Mouse (Mus musculus) MEL (cell line): ENCODE data around the gene Gm20390. TPM values are rescaled to one million over a fixed set of nuclear protein-coding genes. Genes with fewer than 3 reads are reported as not detected.

ENCODE experiments used
- DNase-seq: peaks from one replicate; pipeline ENCODE4 v3.0.0; 2011; ENCODE audit warnings: low read depth, low spot score
- H3K27ac ChIP-seq: 2 replicates; pipeline ENCODE4 v1.5.1; 2012; ENCODE audit warnings: low read depth, mild to moderate bottlenecking, control low read depth, low read length, moderate library complexity; ENCODE audit not compliant: control insufficient read depth
- H3K27me3 ChIP-seq, 2 experiments: fragments of 150-350 bp in 1 of 2; sonication (generic) in 1 of 2; 2 replicates each; pipeline ENCODE4 v1.6.1; 2012; ENCODE audit warnings: low read length in 2 of 2, mild to moderate bottlenecking in 2 of 2, improper control_type of control experiment in 1 of 2, moderate library complexity in 1 of 2; ENCODE audit not compliant: insufficient read depth in 2 of 2, control insufficient read depth in 1 of 2
- H3K36me3 ChIP-seq, 2 experiments: 2 replicates each; pipeline ENCODE4 v1.6.1; 2012 to 2014; ENCODE audit warnings: low read length in 2 of 2, improper control_type of control experiment in 1 of 2, inconsistent platforms in 1 of 2, mild to moderate bottlenecking in 1 of 2; ENCODE audit not compliant: insufficient read depth in 2 of 2, control insufficient read depth in 1 of 2
- H3K4me1 ChIP-seq, 2 experiments: fragments of 150-350 bp in 1 of 2; sonication (generic) in 1 of 2; 2 replicates each; pipeline ENCODE4 v1.6.1; 2012; ENCODE audit warnings: low read length in 2 of 2, improper control_type of control experiment in 1 of 2, mild to moderate bottlenecking in 1 of 2; ENCODE audit not compliant: insufficient read depth in 2 of 2, control insufficient read depth in 1 of 2
- H3K4me3 ChIP-seq, 2 experiments: fragments of 150-350 bp in 1 of 2; sonication (generic) in 1 of 2; 2 replicates each; pipeline ENCODE4 v1.5.1; 2012; ENCODE audit warnings: low read depth in 2 of 2, low read length in 2 of 2, mild to moderate bottlenecking in 2 of 2, moderate library complexity in 2 of 2, control low read depth in 1 of 2, improper control_type of control experiment in 1 of 2; ENCODE audit not compliant: control insufficient read depth in 1 of 2, insufficient read depth in 1 of 2
- H3K79me2 ChIP-seq: 2 replicates; pipeline ENCODE4 v1.6.1; 2012; ENCODE audit warnings: mild to moderate bottlenecking, low read length, moderate library complexity; ENCODE audit not compliant: control insufficient read depth, poor library complexity, insufficient read depth
- H3K9ac ChIP-seq: 2 replicates; pipeline ENCODE4 v1.6.1; 2012; ENCODE audit warnings: low read depth, mild to moderate bottlenecking, control low read depth, low read length, moderate library complexity; ENCODE audit not compliant: control insufficient read depth, poor library complexity, severe bottlenecking
- H3K9me3 ChIP-seq: fragments of 150-350 bp; sonication (generic); replicated peaks from 2 replicates; pipeline ENCODE4 v1.6.1; 2012; ENCODE audit warnings: mild to moderate bottlenecking, low read length, improper control_type of control experiment, moderate library complexity; ENCODE audit not compliant: insufficient read depth
- BHLHE40 ChIP-seq: IDR thresholded peaks from 2 replicates; pipeline ENCODE4 v1.6.1; 2012; ENCODE audit warnings: low read depth, mild to moderate bottlenecking, inconsistent platforms, low read length, improper control_type of control experiment, borderline replicate concordance
- CHD1 ChIP-seq: IDR thresholded peaks from 2 replicates; pipeline ENCODE4 v1.6.1; 2012; ENCODE audit warnings: low read depth, mild to moderate bottlenecking, inconsistent platforms, low read length, improper control_type of control experiment
- CTCF ChIP-seq, 3 experiments: IDR thresholded peaks in 2 of 3; conservative IDR thresholded peaks in 1 of 3; 2 replicates each; pipeline ENCODE4 v1.5.1; 2011 to 2012; ENCODE audit warnings: low read length in 3 of 3, low read depth in 2 of 3, mild to moderate bottlenecking in 2 of 3, improper control_type of control experiment in 1 of 3, inconsistent platforms in 1 of 3, mixed read lengths in 1 of 3, moderate library complexity in 1 of 3; ENCODE audit not compliant: control insufficient read depth in 1 of 3, insufficient read depth in 1 of 3, poor library complexity in 1 of 3, severe bottlenecking in 1 of 3
- E2F4 ChIP-seq: IDR thresholded peaks from 2 replicates; pipeline ENCODE4 v1.6.1; 2011; ENCODE audit warnings: low read depth, low read length, improper control_type of control experiment, borderline replicate concordance
- EP300 ChIP-seq, 2 experiments: IDR thresholded peaks; 2 replicates each; pipeline ENCODE4 v1.6.1; 2011; ENCODE audit warnings: improper control_type of control experiment in 2 of 2, low read length in 2 of 2, low read depth in 1 of 2, mild to moderate bottlenecking in 1 of 2
- HCFC1 ChIP-seq: IDR thresholded peaks from 2 replicates; pipeline ENCODE4 v1.6.1; 2012; ENCODE audit warnings: low read depth, mild to moderate bottlenecking, inconsistent platforms, low read length, improper control_type of control experiment, moderate library complexity
- MAFK ChIP-seq: IDR thresholded peaks from 2 replicates; pipeline ENCODE4 v1.6.1; 2011; ENCODE audit warnings: low read depth, mild to moderate bottlenecking, low read length, improper control_type of control experiment, borderline replicate concordance
- MAZ ChIP-seq: IDR thresholded peaks from 2 replicates; pipeline ENCODE4 v1.6.1; 2012; ENCODE audit warnings: low read depth, mild to moderate bottlenecking, inconsistent platforms, low read length, improper control_type of control experiment
- MEF2A ChIP-seq: IDR thresholded peaks from 2 replicates; pipeline ENCODE4 v1.6.1; 2014; ENCODE audit warnings: low read depth, mild to moderate bottlenecking, inconsistent platforms, low read length, improper control_type of control experiment; ENCODE audit not compliant: poor library complexity, insufficient replicate concordance, severe bottlenecking; ENCODE audit errors: extremely low read depth
- MXI1 ChIP-seq: IDR thresholded peaks from 2 replicates; pipeline ENCODE4 v1.6.1; 2011; ENCODE audit warnings: mild to moderate bottlenecking, low read depth, low read length, improper control_type of control experiment
- MYC ChIP-seq: IDR thresholded peaks from 2 replicates; pipeline ENCODE4 v1.6.1; 2011; ENCODE audit warnings: low read depth, mild to moderate bottlenecking, low read length, improper control_type of control experiment, moderate library complexity
- NRF1 ChIP-seq: IDR thresholded peaks from 2 replicates; pipeline ENCODE4 v1.6.1; 2014; ENCODE audit warnings: low read depth, mild to moderate bottlenecking, inconsistent platforms, low read length, improper control_type of control experiment, moderate library complexity; ENCODE audit not compliant: poor library complexity, insufficient read depth, severe bottlenecking
- POLR2A ChIP-seq, 2 experiments: IDR thresholded peaks; 2 replicates each; pipeline ENCODE4 v1.6.1; 2011 to 2012; ENCODE audit warnings: low read length in 2 of 2, mild to moderate bottlenecking in 2 of 2, control low read depth in 1 of 2, improper control_type of control experiment in 1 of 2, low read depth in 1 of 2, moderate library complexity in 1 of 2; ENCODE audit not compliant: control insufficient read depth in 1 of 2, insufficient read depth in 1 of 2, poor library complexity in 1 of 2
- POLR2AphosphoS5 ChIP-seq: IDR thresholded peaks from 2 replicates; pipeline ENCODE4 v1.6.1; 2012; ENCODE audit warnings: low read depth, borderline replicate concordance, mild to moderate bottlenecking, inconsistent platforms, low read length, moderate library complexity, mixed read lengths
- RAD21 ChIP-seq: IDR thresholded peaks from 2 replicates; pipeline ENCODE4 v1.6.1; 2011; ENCODE audit warnings: mild to moderate bottlenecking, low read depth, low read length, improper control_type of control experiment
- SIN3A ChIP-seq: IDR thresholded peaks from 2 replicates; pipeline ENCODE4 v1.6.1; 2012; ENCODE audit warnings: low read length, improper control_type of control experiment, inconsistent platforms
- SMC3 ChIP-seq: IDR thresholded peaks from 2 replicates; pipeline ENCODE4 v1.6.1; 2011; ENCODE audit warnings: low read depth, low read length, improper control_type of control experiment
- TAL1 ChIP-seq: IDR thresholded peaks from 2 replicates; pipeline ENCODE4 v1.6.1; 2012; ENCODE audit warnings: mild to moderate bottlenecking, inconsistent platforms, low read length, moderate library complexity, mixed read lengths
- TBP ChIP-seq: IDR thresholded peaks from 2 replicates; pipeline ENCODE4 v1.8.0; 2011; ENCODE audit warnings: low read depth, low read length, improper control_type of control experiment
- TCF12 ChIP-seq: IDR thresholded peaks from 2 replicates; pipeline ENCODE4 v1.6.1; 2014; ENCODE audit warnings: low read depth, mild to moderate bottlenecking, inconsistent platforms, low read length, improper control_type of control experiment, moderate library complexity
- UBTF ChIP-seq: IDR thresholded peaks from 2 replicates; pipeline ENCODE4 v1.6.1; 2012; ENCODE audit warnings: low read depth, mild to moderate bottlenecking, inconsistent platforms, low read length, improper control_type of control experiment, moderate library complexity, borderline replicate concordance; ENCODE audit not compliant: insufficient read depth
- USF1 ChIP-seq: IDR thresholded peaks from 2 replicates; pipeline ENCODE4 v1.6.1; 2014; ENCODE audit warnings: low read depth, mild to moderate bottlenecking, inconsistent platforms, low read length, improper control_type of control experiment, moderate library complexity
- USF2 ChIP-seq, 2 experiments: IDR thresholded peaks; 2 replicates each; pipeline ENCODE4 v1.6.1; 2011 to 2012; ENCODE audit warnings: improper control_type of control experiment in 2 of 2, low read length in 2 of 2, borderline replicate concordance in 1 of 2, inconsistent platforms in 1 of 2, low read depth in 1 of 2, mild to moderate bottlenecking in 1 of 2; ENCODE audit not compliant: insufficient read depth in 1 of 2
- ZC3H11A ChIP-seq: IDR thresholded peaks from 2 replicates; pipeline ENCODE4 v1.6.1; 2012; ENCODE audit warnings: low read depth, mild to moderate bottlenecking, inconsistent platforms, low read length, improper control_type of control experiment
- ZMIZ1 ChIP-seq: IDR thresholded peaks from 2 replicates; pipeline ENCODE4 v1.6.1; 2012; ENCODE audit warnings: low read depth, mild to moderate bottlenecking, inconsistent platforms, low read length, improper control_type of control experiment, moderate library complexity
- ZNF384 ChIP-seq: IDR thresholded peaks from 2 replicates; pipeline ENCODE4 v1.6.1; 2012; ENCODE audit warnings: low read depth, mild to moderate bottlenecking, inconsistent platforms, low read length, improper control_type of control experiment
- polyA plus RNA-seq, 2 experiments: library from polyadenylated mRNA; stranded (reverse) in 1 of 2; unstranded in 1 of 2; fragments of >175 nt in 1 of 2; fragments of >200 nt in 1 of 2; gene quantifications; 2 replicates each; pipeline versions ENCODE4 v1.2.1 to v1.2.4; 2012; ENCODE audit warnings: low replicate concordance in 2 of 2, low read depth in 1 of 2; ENCODE audit not compliant: insufficient read length in 2 of 2, insufficient read depth in 1 of 2, missing spikeins in 1 of 2
- total RNA-seq: library from RNA; depleted of rRNA; stranded (reverse); fragments of 300-350 nt; gene quantifications from 2 replicates; pipeline ENCODE4 v1.2.3, GENCODE M21; 2012

Gm20390 gene
- total and polyA plus RNA-seq, 3 experiments = 673 to 760 TPM; not detected in 1

DNA sequence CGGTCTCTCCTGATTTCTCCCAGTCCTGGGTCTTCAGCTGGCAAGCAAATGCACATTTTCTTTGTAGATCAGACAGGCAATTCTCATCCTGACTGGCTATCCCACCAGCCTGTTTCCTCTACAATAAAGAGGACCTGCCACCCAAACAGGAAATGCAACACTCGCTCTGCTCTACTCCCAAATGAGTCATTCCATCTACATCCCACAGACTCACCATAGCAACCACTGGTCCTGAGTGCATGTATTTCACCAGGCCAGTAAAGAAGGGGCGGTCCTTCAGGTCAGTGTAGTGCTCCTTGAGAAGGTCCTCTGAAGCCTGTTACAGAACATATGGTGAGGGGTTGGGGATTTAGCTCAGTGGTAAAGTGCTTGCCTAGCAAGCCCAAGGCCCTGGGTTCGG is 5.1 kb downstream of the Gm20390 start:
- Histone ChIP-seq H3K27me3 (no peaks in the 10 kb centered on the region), H3K4me3 (no peak overlapping the region), H3K9ac (no peak overlapping the region), H3K9me3 (no peaks in the 10 kb centered on the region), H3K4me1 (peaks cover 4 to 21% of the 10 kb centered on the region in 2 experiments), H3K27ac (no peak overlapping the region), H3K79me2 (peaks cover 39% of the 10 kb centered on the region), H3K36me3 (peaks cover 30 to 33% of the 10 kb centered on the region in 2 experiments)
- TF ChIP-seq ZC3H11A (no peak), POLR2A (IDR thresholded peaks at IDR 0.05; ENCODE audit: control insufficient read depth in 1 of 2, insufficient read depth in 1 of 2, low read depth in 1 of 2, low read length in 2 of 2, poor library complexity in 1 of 2) (no peak), CHD1 (no peak), SIN3A (no peak), MYC (no peak), RAD21 (no peak), MAFK (no peak), POLR2AphosphoS5 (no peak), SMC3 (no peak), TCF12 (no peak), NRF1 (no peak), HCFC1 (no peak), TBP (no peak), UBTF (no peak)
- no peak for DNase-seq

DNA sequence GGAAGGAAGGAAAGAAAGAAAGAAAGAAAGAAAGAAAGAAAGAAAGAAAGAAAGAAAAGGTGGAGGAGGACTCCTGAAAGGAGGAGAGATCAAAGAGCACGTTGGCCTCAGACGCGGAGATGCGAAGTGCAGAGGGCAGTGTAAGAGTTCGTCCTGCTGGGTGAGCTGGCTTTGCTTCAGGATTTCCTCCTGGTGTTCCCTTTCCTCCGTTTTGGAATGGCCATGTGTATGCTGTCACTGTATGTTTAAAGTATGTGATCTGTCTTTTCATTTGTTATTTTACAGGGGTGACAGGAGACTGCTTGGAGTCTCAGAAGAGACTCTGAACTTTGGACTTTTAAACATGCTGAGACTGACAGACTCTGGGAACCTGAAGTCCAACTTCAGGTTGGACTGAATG is 6.6 kb downstream of the Gm20390 start:
- H3K4me3 ChIP-seq = no peak overlapping the region
- peaks cover 26 to 33% of the 10 kb centered on the region in 2 experiments for H3K36me3 ChIP-seq
- H3K79me2 ChIP-seq = peaks cover 26% of the 10 kb centered on the region
- DNase-seq = no peak
- no peak overlapping the region for H3K9ac ChIP-seq
- no peaks in the 10 kb centered on the region for H3K27me3 ChIP-seq
- H3K27ac ChIP-seq = no peak overlapping the region
- no peaks in the 10 kb centered on the region for H3K9me3 ChIP-seq
- no peak for TF ChIP-seq ZNF384
- no peak for TF ChIP-seq CTCF (IDR thresholded peaks at IDR 0.05 in 2 of 3, conservative IDR thresholded peaks at IDR 0.05 in 1 of 3; ENCODE audit: control insufficient read depth in 1 of 3, insufficient read depth in 1 of 3, low read depth in 2 of 3, low read length in 3 of 3, poor library complexity in 1 of 3, severe bottlenecking in 1 of 3)
- no peak for TF ChIP-seq TBP
- TF ChIP-seq MAZ = no peak
- no peak for TF ChIP-seq POLR2AphosphoS5
- no peak for TF ChIP-seq TAL1
- TF ChIP-seq HCFC1 = no peak
- TF ChIP-seq ZMIZ1 = no peak
- no peak for TF ChIP-seq MXI1
- no peak for TF ChIP-seq RAD21
- TF ChIP-seq E2F4 = no peak
- no peak for TF ChIP-seq USF2 (IDR thresholded peaks at IDR 0.05; ENCODE audit: borderline replicate concordance in 1 of 2, insufficient read depth in 1 of 2, low read depth in 1 of 2, low read length in 2 of 2)
- no peak for TF ChIP-seq MEF2A
- TF ChIP-seq CHD1 = no peak
- TF ChIP-seq BHLHE40 = no peak
- TF ChIP-seq EP300 (IDR thresholded peaks at IDR 0.05; ENCODE audit: low read depth in 1 of 2, low read length in 2 of 2) = no peak
- TF ChIP-seq TCF12 = no peak
- TF ChIP-seq ZC3H11A = no peak
- no peak for TF ChIP-seq NRF1
- no peak for TF ChIP-seq USF1
- H3K4me1 ChIP-seq = peaks cover 2 to 27% of the 10 kb centered on the region in 2 experiments
